Mouse (Mus musculus) liver, embryonic 12.5 days (tissue): Measurements from ENCODE around the gene Gclc. TPM values are rescaled to one million over a fixed set of nuclear protein-coding genes. Genes with fewer than 3 reads are reported as not detected.

Experiments
- ATAC-seq: fragments of 200-750 bp; cut with Nextera tagmentation; 2 replicates; pipeline ENCODE4 v1.8.0; 2017; ENCODE audit warnings: moderate number of reproducible peaks, mild to moderate bottlenecking, moderate library complexity
- H3K27ac ChIP-seq: fragments of 300-500 bp; sonication (generic); 2 replicates; pipeline ENCODE4 v1.5.1; 2016; ENCODE audit warnings: mild to moderate bottlenecking
- H3K27me3 ChIP-seq: fragments of 300-500 bp; sonication (generic); replicated peaks from 2 replicates; pipeline ENCODE4 v1.6.1; 2016; ENCODE audit warnings: mild to moderate bottlenecking, moderate library complexity
- H3K36me3 ChIP-seq: fragments of 300-500 bp; sonication (generic); 2 replicates; pipeline ENCODE4 v1.6.1; 2016; ENCODE audit warnings: mild to moderate bottlenecking, moderate library complexity
- H3K4me1 ChIP-seq: fragments of 300-500 bp; sonication (generic); 2 replicates; pipeline ENCODE4 v1.6.1; 2016
- H3K4me2 ChIP-seq: fragments of 300-500 bp; sonication (generic); 2 replicates; pipeline ENCODE4 v1.6.1; 2016; ENCODE audit warnings: mild to moderate bottlenecking, moderate library complexity
- H3K4me3 ChIP-seq: fragments of 300-500 bp; sonication (generic); 2 replicates; pipeline ENCODE4 v1.5.1; 2016; ENCODE audit warnings: mild to moderate bottlenecking, moderate library complexity
- H3K9ac ChIP-seq: fragments of 300-500 bp; sonication (generic); 2 replicates; pipeline ENCODE4 v1.6.1; 2016; ENCODE audit warnings: mild to moderate bottlenecking, moderate library complexity
- H3K9me3 ChIP-seq: fragments of 300-500 bp; sonication (generic); replicated peaks from 2 replicates; pipeline ENCODE4 v1.6.1; 2016; ENCODE audit warnings: mild to moderate bottlenecking, moderate library complexity
- WGBS: fragments of 180-500 bp; shearing (Covaris S2); methylation state at CpG from one replicate; pipeline ENCODE4 v1.1.7; 2016; ENCODE audit not compliant: insufficient replicate concordance; 5-methylcytosine and 5-hydroxymethylcytosine counted together
- polyA plus RNA-seq: library from polyadenylated mRNA; unstranded; fragments of >200 nt; fragmentation: Nextera tagmentation; extraction: Ambion mirVana; gene quantifications from 2 replicates; pipeline ENCODE4 v1.2.1, GENCODE M21; 2016

Gene Gclc
- polyA plus RNA-seq, 1 experiment from 2014 or later = 44.5 TPM

DNA sequence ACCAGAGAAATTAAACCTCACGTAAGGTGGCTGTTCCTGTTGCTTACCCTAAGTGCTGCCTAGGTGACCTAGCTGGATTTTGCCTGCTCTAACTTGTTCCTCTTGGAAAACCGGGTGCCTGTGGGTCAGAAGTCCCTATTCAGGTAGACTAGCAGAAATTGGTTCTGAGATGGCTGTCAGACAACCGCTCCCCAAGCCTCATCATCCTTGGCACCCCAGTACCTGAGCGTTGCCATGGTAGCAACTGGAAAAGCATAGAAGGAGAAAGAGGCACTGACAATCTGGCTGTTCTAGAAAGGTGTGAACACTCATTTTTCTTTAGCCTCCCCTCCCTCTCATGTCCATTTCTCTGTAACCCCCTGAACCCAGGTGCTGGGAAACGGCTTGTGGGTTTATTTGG, 17.0 kb downstream of the Gclc start:
- no peak overlapping the region for H3K4me3 ChIP-seq
- H3K4me1 ChIP-seq = peaks cover 18% of the 10 kb centered on the region
- no peak overlapping the region for H3K27ac ChIP-seq
- no peak for ATAC-seq
- 86% methylated on average over 5 of the region's 5 CpGs for WGBS
- no peaks in the 10 kb centered on the region for H3K9me3 ChIP-seq
- peaks cover 78% of the 10 kb centered on the region for H3K36me3 ChIP-seq
- no peak overlapping the region for H3K9ac ChIP-seq
- H3K4me2 ChIP-seq = no peak overlapping the region
- H3K27me3 ChIP-seq = no peaks in the 10 kb centered on the region

DNA sequence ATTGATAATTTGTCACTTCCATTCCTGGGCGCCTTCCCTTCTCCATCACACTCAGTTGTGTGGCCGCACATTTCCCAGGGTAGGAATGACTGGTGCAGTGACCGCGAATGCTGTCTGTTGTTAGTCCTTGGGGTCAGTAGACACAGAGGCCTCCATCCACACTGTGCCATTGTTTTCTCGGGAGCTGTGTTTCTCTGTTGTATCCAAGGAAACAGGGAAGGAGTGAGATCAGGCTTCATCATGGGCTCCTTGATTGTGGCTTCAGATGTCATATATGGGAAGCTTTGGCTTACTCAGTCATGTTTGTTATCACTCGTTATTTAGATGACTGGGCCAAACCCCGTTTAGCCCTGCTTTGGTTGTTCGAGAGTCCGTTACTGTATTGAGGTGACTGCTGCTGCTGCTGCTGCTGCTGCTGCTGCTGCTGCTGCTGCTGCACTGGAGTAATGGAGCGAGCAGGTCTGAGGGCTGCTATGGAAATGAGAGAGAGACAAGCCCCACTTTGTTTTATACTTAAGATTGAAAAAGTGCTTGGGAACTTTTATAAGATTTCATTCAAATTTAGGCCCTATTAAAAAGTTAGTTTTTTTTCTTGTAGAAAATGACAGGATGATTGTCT, 17.5 kb downstream of the Gclc start:
- Histone ChIP-seq H3K9ac (no peak overlapping the region), H3K27ac (no peak overlapping the region), H3K4me3 (no peak overlapping the region), H3K36me3 (peaks cover 78% of the 10 kb centered on the region), H3K27me3 (no peaks in the 10 kb centered on the region), H3K4me1 (peaks cover 13% of the 10 kb centered on the region), H3K9me3 (no peaks in the 10 kb centered on the region), H3K4me2 (no peak overlapping the region)
- no peak for ATAC-seq
- WGBS = 79% methylated on average over 10 of the region's 10 CpGs

DNA sequence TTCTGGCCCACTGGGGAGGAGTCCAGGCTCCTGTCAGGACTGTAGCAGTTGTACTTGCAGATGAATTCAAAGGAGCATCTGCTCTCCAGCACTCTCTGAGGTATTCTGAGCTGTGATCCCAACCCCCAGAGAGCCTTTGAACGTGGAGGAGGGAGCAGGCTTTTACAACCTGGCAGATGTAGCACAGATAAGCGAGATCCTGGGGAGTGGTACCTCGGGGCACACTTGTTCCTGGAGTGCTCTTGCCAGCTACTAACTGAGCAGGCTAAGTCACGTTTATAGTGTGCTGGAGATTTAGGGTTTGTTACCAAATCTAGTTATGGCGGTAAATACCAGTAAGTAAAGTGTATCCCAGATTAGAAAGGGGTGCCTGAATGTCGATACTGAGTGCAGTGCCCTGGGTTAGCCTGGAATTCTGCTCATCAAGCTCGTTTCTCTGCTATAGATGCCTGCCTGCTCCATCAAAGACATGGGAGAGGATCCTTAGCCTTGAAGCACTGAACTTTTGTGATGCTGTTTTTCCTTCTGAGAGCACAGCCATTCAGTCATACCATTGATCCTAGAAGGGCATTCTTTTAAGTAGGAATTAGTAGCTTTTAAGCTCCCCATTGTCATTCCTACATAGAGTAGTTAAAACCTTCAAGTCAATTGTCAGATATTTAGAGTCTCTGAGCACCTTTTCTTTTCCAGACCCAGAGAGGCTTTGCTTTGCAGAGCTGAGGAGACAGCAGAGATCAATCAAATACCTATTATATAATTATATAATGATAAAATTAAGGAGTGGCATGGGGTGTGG, 22.6 kb downstream of the Gclc start:
- Histone ChIP-seq H3K27me3 (no peaks in the 10 kb centered on the region), H3K4me1 (peaks cover 2% of the 10 kb centered on the region; the same call in 1 of the 2 replicates), H3K9me3 (no peaks in the 10 kb centered on the region), H3K27ac (no peak overlapping the region), H3K4me3 (no peak overlapping the region), H3K4me2 (no peak overlapping the region), H3K36me3 (peaks cover 88% of the 10 kb centered on the region), H3K9ac (no peak overlapping the region)
- no peak for ATAC-seq
- 74% methylated on average over 7 of the region's 7 CpGs for WGBS

DNA sequence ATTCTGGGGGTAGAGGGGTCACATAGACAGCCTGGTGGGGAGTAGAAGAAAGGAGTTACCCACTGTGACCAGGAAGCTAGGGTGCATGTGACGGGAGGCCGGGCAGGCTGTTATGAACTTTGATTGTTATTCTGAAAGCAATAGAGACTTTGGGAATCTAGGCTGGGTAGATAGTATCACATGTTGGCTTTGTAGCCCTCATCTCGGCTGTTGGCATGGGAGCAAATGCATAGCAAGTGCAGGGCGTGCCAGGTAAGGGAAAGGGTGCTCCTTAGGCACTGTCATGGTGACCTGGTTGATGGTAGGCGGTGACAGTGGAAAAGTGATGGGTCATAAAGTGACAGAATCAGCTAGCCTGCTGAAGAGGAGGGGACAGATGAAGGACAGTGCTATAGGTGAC, 23.3 kb downstream of the Gclc start:
- Histone ChIP-seq H3K4me1 (no peaks in the 10 kb centered on the region), H3K9me3 (no peaks in the 10 kb centered on the region), H3K27ac (no peak overlapping the region), H3K27me3 (no peaks in the 10 kb centered on the region), H3K4me3 (no peak overlapping the region), H3K9ac (no peak overlapping the region), H3K36me3 (peaks cover 92% of the 10 kb centered on the region), H3K4me2 (no peak overlapping the region)
- WGBS = 87% methylated on average over 5 of the region's 5 CpGs
- no peak for ATAC-seq

DNA sequence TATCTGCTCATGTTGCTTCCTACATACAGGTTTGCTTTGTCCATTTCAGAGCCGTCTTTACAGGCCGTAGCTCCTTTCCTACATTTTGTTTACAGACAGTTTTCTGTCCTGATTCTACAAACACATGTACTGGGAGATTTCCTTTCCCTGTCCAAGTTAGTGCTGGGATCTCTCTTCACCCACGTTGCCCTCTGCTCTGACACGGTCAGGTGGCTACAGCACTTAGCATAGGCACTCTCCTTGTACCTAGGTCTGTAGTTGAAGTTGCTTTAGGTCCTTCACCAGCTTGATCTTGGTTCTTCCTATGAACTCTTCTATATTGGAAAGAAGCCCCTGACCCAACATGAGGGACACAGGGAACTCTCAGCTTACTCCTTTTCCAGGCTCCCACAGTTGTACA, 25.4 kb downstream of the Gclc start:
- H3K4me1 ChIP-seq = no peaks in the 10 kb centered on the region
- no peaks in the 10 kb centered on the region for H3K27me3 ChIP-seq
- peaks cover 99% of the 10 kb centered on the region for H3K36me3 ChIP-seq
- no peak overlapping the region for H3K4me2 ChIP-seq
- no peak overlapping the region for H3K27ac ChIP-seq
- WGBS = 86% methylated on average over 4 of the region's 4 CpGs
- H3K4me3 ChIP-seq = no peak overlapping the region
- H3K9ac ChIP-seq = no peak overlapping the region
- ATAC-seq = no peak
- H3K9me3 ChIP-seq = no peaks in the 10 kb centered on the region

DNA sequence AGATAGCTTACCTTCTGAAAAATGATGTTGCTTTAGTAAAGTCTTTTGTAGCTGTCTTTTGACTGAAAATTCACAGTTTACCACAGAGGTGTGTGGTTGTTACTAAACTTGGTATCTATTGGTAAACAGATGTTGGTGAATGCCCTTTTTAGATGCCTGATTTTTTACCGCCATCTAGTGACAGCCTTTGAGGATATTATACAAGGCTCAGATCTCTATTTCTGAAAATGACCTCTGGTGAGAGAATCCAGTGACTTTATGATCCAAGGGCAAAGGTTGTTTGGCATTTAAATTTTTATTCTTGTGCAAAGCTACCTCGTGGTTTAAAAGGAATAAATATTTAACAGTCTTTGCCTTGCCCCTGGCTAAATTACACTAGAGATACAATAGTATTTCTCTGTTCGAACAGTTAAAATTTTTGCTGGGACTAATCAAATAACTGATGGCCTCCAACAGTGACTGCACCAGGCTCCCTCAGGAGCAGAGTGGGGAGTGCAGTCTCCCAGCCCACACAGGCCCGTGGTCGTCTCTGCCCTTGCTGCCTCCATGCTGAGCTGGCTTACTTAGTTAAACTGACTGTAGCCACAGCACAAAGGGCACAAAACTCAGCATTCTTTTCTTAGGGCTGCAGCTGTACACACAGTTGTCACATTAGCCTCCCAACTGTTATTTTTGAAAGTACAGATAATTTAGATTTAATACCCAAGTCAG, 27.3 kb downstream of the Gclc start:
- H3K27ac ChIP-seq = no peak overlapping the region
- H3K27me3 ChIP-seq = no peaks in the 10 kb centered on the region
- ATAC-seq = no peak
- peaks cover 99% of the 10 kb centered on the region for H3K36me3 ChIP-seq
- no peaks in the 10 kb centered on the region for H3K9me3 ChIP-seq
- WGBS = 65% methylated on average over 5 of the region's 5 CpGs
- H3K4me2 ChIP-seq = no peak overlapping the region
- no peak overlapping the region for H3K9ac ChIP-seq
- H3K4me1 ChIP-seq = no peaks in the 10 kb centered on the region
- no peak overlapping the region for H3K4me3 ChIP-seq

DNA sequence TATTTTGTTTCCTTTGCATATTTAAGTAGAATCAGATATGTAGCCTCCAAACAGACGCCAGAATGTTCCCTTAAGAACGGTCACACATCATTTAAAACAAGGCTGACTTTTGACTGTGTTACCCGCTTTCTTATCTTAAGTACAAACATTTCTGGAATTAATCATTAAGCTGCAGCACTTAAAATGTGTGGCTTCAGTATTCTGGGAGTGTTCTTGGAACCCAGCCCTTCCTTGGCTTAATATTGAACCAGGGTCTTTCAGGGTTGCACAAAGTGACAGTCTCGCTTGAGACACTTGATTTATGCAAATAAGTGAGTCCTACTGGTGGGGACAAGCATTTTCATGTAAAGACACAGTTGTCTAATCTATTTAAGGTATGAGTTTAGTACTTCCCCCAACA, 27.9 kb downstream of the Gclc start:
- Histone ChIP-seq H3K27me3 (no peaks in the 10 kb centered on the region), H3K27ac (no peak overlapping the region), H3K9ac (no peak overlapping the region), H3K4me3 (no peak overlapping the region), H3K4me2 (no peak overlapping the region), H3K36me3 (peaks cover 99% of the 10 kb centered on the region), H3K9me3 (no peaks in the 10 kb centered on the region), H3K4me1 (no peaks in the 10 kb centered on the region)
- WGBS = 76% methylated on average over 4 of the region's 4 CpGs
- ATAC-seq = no peak

DNA sequence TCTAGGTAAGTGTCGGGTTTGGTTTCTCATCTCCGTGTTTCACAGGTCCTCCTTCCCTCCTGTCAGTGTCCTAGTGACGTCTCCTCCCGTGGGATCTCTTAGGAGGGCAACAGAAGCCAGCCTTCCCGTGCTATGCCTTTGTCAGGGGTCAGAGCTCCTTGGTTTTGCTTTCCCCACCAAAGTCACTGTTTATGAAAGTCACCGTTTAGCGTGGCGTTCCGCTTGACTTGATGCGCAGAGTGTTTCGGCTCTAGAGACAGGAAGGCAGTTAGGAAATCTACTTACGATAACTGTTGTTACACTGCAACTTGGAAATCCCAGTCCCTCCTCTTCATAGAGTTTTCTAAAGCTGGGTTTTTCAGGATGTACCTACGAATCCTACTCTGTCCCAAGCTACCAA, 28.7 kb downstream of the Gclc start:
- peaks cover 99% of the 10 kb centered on the region for H3K36me3 ChIP-seq

DNA sequence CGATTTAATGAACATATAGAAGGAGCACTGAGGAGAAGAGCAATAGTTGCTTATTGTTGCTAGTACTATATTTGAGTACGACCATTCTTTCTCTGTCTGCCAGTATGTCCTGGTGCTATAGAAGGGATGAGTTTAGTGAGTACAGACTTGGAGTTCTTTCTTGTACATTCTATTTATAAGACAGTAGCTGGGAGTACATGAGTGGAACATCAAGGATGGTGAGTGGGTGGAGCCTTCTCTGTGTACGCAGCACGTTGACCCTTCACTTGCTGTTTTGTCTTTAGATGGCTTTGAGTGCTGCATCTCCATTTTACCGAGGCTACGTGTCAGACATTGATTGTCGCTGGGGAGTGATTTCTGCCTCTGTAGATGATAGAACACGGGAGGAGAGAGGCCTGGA, 31.1 kb downstream of the Gclc start:
- Histone ChIP-seq H3K27me3 (no peaks in the 10 kb centered on the region), H3K4me3 (no peak overlapping the region), H3K36me3 (peaks cover 98% of the 10 kb centered on the region), H3K9ac (no peak overlapping the region), H3K4me2 (no peak overlapping the region), H3K27ac (no peak overlapping the region), H3K9me3 (no peaks in the 10 kb centered on the region), H3K4me1 (no peaks in the 10 kb centered on the region)
- ATAC-seq = no peak
- 90% methylated on average over 8 of the region's 8 CpGs for WGBS

More for the DNA sequence above, 28.7 kb downstream of the Gclc start:
- Histone ChIP-seq H3K27me3 (no peaks in the 10 kb centered on the region), H3K4me1 (no peaks in the 10 kb centered on the region), H3K4me2 (no peak overlapping the region), H3K4me3 (no peak overlapping the region), H3K9ac (no peak overlapping the region), H3K27ac (no peak overlapping the region), H3K9me3 (no peaks in the 10 kb centered on the region)
- no peak for ATAC-seq
- 90% methylated on average over 13 of the region's 13 CpGs for WGBS

DNA sequence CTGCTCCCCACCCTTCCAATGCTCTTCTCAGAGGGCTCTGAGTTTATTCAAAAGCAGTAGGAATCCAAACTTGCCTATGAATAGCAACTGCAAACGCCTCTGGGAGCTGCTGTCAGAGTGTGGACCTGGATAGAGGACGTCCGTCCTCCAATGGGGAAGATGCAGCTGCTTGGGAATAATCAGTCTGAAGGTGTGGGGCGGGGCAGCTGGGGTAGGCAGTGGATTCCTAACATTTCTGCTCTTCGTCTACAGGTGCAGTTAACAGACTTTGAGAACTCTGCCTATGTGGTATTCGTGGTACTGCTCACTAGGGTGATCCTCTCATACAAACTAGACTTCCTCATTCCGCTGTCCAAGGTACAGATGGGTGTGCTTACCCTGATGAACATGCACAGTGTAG, 33.6 kb downstream of the Gclc start:
- H3K27ac ChIP-seq = no peak overlapping the region
- peaks cover 98% of the 10 kb centered on the region for H3K36me3 ChIP-seq
- no peak overlapping the region for H3K4me2 ChIP-seq
- no peak overlapping the region for H3K9ac ChIP-seq
- no peaks in the 10 kb centered on the region for H3K4me1 ChIP-seq
- no peak overlapping the region for H3K4me3 ChIP-seq
- ATAC-seq = no peak
- no peaks in the 10 kb centered on the region for H3K9me3 ChIP-seq
- WGBS = 86% methylated on average over 7 of the region's 7 CpGs
- H3K27me3 ChIP-seq = no peaks in the 10 kb centered on the region

DNA sequence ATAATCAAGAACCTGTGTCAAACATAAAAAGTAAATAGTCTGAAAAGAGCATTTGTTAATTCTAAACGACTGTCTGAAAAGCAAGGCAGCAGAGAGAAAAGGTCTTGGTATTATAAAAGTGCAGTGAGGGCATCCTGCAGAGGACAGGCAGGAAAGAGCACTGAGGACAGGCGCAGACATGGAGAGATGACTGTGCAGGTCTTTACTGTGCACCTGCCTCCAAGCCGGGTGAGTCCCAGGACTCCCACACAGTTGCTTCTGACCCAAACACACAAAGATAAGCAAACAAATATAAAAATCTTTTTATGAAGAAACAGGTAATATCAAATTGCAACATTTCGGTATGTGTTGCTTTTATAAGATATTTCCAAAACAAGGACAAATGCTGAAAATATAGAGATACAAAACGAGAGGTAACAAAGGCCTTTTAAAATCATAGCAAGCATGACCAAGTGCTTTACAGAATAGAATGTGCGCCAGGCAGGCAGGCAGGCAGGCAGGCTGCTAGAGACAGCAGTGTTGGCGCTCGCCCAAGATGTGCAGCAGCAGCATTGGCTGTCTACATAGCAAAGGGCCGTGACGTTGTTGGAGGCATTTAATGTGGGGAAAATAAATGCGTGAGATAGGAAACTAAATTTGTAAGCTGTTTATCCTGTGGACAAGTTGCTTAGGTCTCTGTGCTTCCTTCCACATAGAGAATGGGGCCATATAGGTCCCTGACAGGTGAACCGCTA, 35.4 kb downstream of the Gclc start:
- H3K27me3 ChIP-seq = no peaks in the 10 kb centered on the region
- no peak overlapping the region for H3K4me2 ChIP-seq
- H3K27ac ChIP-seq = no peak overlapping the region
- no peaks in the 10 kb centered on the region; the same call in 1 of the 2 replicates for H3K9me3 ChIP-seq
- no peak overlapping the region for H3K9ac ChIP-seq
- WGBS = 86% methylated on average over 12 of the region's 12 CpGs
- H3K36me3 ChIP-seq = peaks cover 96% of the 10 kb centered on the region
- no peaks in the 10 kb centered on the region for H3K4me1 ChIP-seq
- H3K4me3 ChIP-seq = no peak overlapping the region
- no peak for ATAC-seq

DNA sequence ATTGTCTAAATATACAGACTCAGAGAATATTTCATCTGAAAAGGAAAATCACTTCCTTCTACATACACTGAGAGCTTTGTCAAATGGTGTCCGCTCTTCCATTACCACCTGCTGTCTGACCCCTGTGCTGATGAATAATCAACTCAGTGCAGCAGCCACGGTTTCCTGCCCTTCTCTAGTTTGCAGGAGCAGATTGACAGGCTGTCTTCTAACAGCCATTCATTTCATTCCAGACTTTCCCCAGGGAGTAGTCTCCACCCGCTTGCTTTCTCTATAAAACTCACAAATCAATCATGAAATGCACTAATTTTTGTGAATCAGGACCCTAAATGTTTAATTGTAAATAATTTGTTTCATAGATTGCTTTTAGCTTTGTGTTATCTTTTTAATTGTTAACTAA, 39.5 kb downstream of the Gclc start:
- Histone ChIP-seq H3K9me3 (no peaks in the 10 kb centered on the region; the same call in 1 of the 2 replicates), H3K36me3 (peaks cover 68% of the 10 kb centered on the region), H3K4me1 (no peaks in the 10 kb centered on the region), H3K27me3 (no peaks in the 10 kb centered on the region), H3K9ac (no peak overlapping the region), H3K4me2 (no peak overlapping the region), H3K27ac (no peak overlapping the region), H3K4me3 (no peak overlapping the region)
- 77% methylated on average over 3 of the region's 3 CpGs for WGBS
- ATAC-seq = no peak
